Mouse (Mus musculus): ENCODE measurements around the gene Dpf3. TPM values are rescaled to one million over a fixed set of nuclear protein-coding genes. Genes with fewer than 3 reads are reported as not detected.

Gene Dpf3
- total RNA-seq (2021), result 10 to 100 TPM; 17.3 to 18.1 TPM

DNA sequence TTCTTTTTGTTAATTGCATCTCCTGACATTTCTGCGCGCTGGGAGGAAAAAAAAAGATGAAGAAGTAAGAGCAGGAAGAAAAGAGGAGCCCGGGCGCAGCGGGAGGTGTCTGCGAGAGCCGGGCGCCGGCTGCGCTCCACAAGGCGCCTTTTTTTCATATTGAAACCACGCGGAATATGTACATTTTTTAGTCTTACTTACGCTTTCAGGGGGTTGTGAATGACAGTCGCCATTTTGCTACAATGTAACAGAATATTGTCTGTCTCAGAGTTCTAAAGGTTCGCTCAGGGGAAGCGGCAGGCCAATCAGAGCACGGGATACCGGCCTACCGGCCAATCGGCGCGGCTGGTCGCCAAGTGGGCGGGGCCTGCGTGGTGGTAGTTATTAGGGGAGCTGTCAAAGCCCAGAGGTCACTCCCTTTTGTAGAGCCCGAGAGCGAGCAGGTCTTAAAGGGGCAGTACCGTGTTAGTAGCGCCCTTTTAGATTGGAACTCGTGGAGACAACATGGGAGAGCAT lies at the start of gene Dpf3:
Gene Dpf3, minus strand, starts transcription at position 241 of the 516 bp plus-strand sequence.
- intact Hi-C loops (cut with DNase I), result loop anchor here (2.0 to 5.0 kb wide), 3 partner anchors 75 to 160 kb away; no protein-coding TSS in a partner anchor
- DNase-seq, result peak; percentile 99

DNA sequence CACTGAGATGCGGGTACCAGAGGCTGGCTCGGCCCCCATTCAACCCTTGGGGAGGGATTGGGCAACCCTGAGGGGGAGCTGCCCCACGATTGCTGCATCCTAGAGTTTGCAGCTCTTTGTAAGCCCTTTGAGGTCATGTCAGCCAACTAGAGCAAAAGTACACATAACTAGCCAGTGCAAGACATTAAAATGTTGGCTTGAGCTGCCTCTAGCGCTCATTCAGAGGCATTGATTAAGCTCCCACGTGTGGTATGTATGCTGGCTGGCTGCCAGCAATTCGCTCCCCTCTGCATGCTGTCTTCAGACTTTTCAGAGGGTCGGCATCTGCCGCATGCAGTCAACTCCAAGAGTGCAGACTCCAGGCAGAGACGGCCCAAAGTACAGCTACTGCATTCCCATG lies 48.5 kb upstream of the Dpf3 start:
- intact Hi-C loops (cut with DNase I), result no loop called here
- DNase-seq, result no peak

DNA sequence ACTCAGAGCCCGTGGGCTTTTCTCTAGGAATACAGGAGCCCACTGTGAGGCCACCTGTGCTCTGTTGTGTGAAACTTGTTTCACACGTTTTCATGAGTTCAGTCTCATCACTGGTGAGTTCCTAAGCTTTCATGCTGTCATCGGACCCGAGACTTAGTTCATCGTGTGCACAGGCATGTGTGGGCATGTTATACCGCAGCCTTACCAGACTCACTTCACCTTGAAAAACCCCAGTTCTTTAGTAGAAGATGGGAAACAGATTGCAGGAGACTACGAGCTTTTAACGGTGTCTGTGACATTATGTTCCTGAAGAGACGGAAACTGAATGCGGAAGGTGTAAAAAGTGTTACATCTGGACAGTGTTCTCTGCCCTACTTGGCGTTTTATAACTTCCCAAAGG lies 47.9 kb upstream of the Dpf3 start:
- intact Hi-C loops (cut with DNase I), result no loop called here
- no peak for DNase-seq

DNA sequence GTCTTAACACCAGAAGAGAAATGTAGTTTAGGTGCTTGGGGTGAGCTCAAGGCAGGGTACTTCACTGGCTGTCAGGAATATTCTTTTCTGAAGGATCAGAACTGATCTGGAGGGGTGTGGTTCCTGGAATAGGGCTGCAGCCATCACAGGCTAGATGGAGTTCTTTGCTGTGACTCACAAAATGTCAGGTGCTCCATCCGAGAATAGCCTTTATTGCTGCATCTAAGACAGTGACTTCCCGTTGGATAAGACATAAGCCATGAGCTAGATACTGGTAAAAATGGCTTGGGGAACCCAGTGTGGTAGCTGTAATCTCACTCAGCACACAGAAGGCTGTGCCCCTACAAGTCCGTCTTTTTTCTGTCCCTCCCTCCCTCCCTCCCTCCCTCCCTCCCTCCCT lies 46.7 kb upstream of the Dpf3 start:
- DNase-seq, result no peak
- intact Hi-C loops (cut with DNase I), result no loop called here

DNA sequence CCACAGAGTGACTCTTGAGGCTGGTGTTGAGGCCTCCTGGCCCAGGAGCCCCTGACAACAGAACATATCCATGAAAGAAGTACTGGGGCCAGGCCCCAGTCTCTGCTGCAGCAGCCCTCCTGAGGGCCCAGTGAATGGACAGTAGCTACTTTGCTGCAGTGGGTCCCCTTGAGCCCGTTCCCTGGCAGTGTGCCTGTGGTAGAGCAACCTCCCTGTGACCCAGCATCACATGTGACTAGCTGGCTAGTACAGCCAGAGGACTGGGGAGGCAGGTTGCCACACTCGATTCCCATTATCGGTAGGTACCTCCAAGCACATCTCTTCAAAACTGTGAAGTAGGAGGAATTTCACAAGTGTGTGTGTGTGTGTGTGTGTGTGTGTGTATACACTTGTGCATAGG lies 45.5 kb upstream of the Dpf3 start:
- intact Hi-C loops (cut with DNase I), result no loop called here
- DNase-seq, result peak; percentile 48 to 51

DNA sequence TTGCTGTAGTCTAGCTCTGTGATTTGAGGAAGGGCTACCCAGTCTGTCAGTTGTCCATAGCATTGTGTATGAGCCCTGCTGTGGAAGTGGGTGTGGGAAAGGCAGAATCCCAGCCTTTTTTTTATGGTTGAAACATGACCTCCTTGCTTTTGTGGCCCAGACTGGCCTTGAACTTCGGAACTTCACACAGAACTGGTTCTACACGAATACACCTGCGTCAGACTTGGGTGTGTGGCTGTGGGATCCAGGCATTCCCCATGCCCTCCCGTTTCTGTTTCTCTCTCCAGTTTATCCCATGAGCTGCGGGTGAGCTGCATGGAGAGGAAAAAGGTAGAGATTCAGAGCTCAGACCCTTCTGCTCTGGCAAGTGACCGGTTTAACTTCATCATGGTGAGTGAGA lies 44.5 kb upstream of the Dpf3 start:
- intact Hi-C loops (cut with DNase I), result no loop called here
- no peak for DNase-seq

DNA sequence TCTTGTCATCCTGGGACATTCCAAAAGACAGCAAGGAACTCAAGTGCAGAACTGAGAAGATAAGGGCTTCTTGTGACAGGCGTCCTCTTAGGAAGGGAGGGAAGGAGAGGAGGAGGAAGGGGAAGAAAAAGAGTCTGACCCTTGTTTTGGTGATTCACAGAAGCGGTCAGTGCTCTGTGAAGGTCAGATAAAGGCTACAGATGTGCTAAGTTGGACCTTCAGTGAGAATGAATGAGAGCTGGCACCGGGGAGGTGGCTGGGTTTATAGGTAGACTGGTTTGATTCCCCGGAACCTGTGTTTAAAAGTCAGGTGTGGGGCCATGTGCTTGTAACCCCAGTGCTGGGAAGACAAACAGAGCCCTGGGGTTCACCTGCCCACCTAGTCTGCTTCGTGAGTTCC lies 41.1 kb upstream of the Dpf3 start:
- intact Hi-C loops (cut with DNase I), result no loop called here
- no peak for DNase-seq

DNA sequence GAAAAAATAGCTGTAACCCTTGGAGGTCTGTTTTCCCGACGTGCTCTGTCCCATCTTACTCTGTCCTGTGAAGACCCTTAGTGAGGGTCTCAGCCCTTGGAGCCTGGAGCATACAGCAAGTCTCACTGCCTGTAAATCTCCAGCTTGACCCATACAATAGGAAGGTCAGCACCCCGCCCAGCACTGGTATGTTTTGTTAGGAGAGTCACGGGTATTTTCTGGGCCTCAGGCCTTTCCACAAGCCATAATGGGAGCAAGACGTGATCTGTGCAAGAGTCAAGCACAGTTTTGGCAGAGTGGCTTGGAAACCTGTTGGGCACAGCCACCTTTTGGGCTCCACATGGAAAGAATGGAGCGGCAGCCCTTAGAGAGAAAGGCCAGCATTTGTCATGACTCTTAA lies 40.3 kb upstream of the Dpf3 start:
- intact Hi-C loops (cut with DNase I), result no loop called here
- DNase-seq, result no peak

DNA sequence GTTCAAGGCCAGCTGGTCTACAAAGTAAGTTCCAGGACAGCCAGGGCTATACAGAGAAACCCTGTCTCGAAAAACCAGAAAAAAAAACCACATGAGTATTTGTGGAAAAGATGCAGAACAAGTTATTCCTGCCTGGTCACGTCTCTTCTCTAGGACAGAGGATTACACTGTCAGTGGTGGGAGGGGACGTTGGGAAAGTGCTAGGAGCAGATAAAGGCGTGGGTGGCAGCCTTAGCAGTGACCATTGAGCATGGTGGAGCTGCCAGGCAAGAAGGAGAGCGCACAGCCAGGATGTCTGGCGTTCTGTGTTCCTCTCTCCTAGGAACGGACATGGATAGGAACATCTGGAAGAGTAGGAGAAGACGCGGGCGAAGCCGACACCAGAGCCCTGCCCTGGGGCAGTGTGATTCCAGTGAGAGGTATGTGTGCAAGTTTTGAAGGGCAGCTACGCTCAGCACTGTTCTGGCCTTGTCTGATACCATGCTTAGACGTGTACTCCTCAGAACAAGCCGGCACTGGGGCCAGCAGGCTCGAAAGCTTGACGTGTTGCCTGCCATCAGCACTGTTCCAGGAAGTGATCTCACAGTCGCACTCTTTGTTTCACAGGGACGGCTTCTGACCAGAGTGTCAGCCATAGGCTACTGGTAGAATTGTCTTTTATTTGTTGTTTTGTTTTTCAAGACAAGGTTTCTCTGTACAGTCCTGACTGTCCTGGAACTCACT lies 38.5 kb upstream of the Dpf3 start:
- intact Hi-C loops (cut with DNase I), result no loop called here
- DNase-seq, result peak in 1 of 2 experiments; percentile 25

DNA sequence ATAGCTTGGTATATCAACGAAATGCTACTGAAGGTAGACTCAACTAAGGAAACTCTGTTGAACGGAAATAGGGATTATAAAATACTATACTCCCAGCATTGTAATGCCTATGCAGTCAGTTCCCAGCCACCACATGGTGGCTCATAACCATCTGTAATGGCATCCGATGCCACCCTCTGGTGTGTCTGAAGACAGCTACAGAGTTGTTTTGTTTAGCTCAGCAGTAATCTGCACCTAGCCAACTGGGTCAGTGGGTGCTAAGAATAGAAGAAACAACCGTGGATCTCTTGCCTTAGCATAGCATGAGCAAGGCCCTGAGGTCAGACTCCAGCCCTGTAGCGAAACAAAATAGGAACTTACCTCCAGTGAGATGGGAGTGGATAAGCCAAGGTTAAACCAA lies 36.8 kb upstream of the Dpf3 start:
- peak; percentile 24 to 38 for DNase-seq
- intact Hi-C loops (cut with DNase I), result no loop called here

DNA sequence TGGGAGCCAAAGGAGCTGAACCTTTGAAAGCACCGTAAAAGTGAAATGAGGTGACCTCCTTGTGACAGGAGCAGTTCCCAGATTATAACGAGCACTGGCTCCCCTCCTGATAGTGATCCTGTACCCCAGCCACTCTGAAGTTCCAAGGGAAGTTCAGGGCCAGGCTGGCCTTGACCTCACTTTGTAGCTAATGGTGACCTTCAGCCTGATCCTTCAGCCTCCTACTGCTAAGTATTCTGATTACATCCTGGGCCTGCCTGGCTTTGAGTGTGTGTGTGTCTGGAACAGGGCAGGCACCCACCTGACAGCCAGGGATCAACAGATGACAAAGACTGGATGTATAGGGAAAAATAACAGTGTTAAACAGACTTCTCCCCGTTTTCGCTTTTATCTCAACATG lies 36.4 kb upstream of the Dpf3 start:
- DNase-seq, result no peak
- intact Hi-C loops (cut with DNase I), result no loop called here

DNA sequence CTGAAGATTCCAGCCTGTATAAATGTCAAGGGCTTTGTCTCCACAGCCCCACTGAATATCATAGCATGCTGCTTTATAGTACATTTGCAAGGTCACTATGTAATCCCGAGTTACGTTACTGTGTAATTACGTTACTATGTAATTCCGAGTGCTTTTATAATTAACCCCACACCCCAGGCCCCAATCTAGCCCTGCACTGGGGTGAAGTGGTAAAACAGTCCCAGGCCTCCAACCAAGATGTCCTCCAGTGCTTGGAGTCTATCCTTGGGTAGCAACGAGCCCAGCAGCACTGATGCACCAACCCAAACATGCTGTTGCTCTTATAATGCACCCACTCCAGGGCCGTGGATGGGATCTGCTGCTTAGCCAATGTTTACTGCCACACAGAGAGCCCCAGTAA lies 35.5 kb upstream of the Dpf3 start:
- intact Hi-C loops (cut with DNase I), result no loop called here
- no peak for DNase-seq

DNA sequence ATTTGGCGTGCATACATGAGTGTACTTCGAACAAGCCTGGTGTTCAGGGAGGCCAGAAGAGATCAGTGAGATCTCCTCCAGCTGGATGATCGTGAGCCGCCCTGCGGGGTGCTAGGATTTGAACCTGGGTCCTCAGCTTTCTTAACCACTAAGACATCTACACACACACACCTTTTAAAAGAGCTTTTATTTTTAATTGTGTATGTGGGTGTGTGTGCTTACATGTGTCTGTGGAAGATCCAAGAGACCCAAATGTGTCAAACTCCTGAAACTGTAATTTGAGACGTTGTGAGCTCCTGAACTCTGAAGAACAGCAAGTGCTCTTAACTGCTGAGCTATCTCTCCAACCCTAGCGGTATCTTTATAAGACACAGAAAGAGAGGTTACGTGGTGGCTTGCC lies 33.6 kb upstream of the Dpf3 start:
- DNase-seq, result no peak
- intact Hi-C loops (cut with DNase I), result no loop called here

DNA sequence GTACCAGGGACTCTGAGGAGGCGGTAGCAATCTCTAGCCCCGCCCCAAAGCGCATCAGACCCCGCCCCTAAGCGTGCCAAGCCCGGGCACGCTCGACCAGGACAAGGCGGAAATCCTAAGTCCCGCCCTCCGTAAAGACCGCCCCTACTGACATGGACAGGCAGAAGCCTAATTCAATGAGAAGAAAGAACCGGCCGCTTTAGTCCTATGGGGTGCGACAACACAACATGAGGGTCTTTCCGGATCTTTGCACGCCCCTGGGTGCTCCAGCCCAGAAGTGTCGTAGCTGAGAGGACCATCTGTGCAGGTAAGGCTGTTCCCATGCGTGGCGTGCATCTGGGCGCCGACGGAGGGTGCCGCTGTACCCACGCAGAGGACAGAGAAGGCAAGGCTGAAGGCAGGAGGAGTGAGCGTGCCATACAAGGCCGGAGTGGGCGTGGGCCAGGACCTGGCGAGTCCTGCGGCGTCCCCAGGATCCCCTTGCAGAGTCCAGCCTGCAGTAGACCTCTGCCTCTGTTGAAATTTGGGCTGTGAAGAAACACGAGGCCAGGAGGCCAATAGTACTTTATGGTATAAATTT lies 32.9 kb upstream of the Dpf3 start, which contains the start of gene Dcaf4:
Gene Dcaf4, plus strand, starts transcription at position 156 of the 580 bp plus-strand sequence.
- intact Hi-C loops (cut with DNase I), result no loop called here
- DNase-seq, result peak; percentile 98 to 99

DNA sequence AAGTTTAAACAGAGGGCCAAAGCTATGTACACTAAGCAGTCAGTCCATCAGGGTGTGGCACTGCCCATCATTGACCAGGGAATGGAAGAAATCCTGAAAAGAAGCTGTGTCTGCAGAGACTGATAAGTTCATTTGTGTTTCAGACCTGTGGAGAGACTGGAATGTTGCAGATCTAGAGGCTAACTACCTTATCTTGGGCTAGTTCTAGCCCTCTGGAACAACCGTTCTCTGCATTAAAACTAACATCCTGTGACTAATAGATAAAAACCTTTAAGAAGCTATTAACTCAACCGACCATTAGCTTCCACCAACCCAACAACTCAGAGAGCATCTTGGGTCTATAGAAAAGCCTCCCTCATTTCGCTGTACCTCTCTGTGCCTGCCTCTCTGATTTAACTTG lies 30.1 kb upstream of the Dpf3 start:
- intact Hi-C loops (cut with DNase I), result no loop called here
- no peak for DNase-seq

DNA sequence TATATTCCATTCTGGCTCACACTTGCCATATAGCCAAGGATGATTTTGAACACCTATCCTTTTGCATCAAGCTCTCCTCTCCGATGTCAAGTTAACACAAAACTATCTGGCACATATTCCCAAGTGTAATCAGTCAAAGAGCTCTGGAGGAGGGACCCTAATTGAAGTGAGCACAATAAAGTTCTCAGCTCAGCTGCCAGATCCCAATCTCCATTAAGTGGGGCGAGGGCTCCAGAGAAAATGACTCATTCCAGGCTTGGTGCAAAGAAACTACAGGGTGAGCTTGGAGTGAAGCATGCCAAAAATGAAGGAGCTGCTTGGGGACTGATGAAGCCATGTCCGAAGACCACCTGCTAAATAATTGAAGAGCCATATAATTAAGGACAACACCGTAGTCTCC lies 26.7 kb upstream of the Dpf3 start:
- intact Hi-C loops (cut with DNase I), result no loop called here
- DNase-seq, result no peak

DNA sequence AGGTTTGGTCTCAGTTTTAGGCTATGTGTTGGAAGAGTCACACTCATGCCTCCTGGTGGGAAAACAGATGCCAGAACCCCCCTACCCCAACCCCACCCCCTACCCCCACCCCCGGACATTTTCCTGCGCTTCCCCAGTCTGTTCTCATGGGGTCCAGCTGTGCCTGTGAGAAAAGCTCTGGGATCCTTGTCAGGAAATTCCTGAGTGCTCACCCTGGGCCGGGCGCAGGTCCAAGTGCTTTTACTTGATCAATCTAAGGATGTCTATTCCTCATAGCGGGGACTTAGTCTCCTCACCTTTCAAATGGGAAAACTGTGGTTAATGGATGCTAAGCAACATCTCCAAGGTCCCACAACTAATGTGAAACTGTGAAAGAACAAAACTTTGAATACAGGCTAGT lies 25.7 kb upstream of the Dpf3 start:
- intact Hi-C loops (cut with DNase I), result no loop called here
- DNase-seq, result peak; percentile 30 to 58

DNA sequence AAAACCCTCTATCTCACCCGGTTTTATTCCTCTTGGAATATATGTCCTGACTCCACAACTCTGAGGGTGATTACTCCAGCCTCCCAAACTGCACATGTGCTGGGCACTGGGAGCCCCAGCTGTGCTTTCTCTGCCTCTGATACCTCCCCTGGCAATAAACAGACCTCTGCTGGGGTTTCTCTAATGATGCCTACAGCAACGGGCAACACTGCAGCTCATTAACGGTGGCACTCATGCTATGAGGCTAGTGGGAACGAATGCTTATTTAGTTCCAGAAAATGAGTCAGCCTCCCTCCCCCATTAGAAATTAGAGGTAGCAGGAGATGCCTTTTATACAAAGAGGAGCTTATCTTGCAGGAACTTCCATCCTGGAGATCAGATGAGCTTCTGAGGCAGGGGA lies 25.3 kb upstream of the Dpf3 start:
- DNase-seq, result no peak
- intact Hi-C loops (cut with DNase I), result no loop called here

DNA sequence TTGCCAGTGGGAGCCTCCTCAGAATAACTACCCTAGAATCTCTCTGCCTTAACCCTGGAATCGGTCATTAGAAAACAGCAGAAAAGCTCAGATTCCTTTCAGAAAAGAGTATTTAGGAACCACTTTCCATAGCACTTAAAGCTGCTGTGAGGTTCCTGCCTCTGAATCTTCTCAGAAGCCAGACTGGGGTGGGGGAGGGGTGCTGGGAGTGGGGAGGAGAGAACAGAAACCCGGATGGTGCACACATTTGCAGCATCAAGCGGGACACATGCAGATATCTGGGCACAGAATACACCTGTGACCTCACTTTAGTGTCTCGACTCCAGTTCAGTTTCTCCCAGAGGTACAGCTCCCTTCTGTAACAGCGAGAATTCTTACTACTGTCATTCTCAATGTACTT lies 23.1 kb upstream of the Dpf3 start:
- intact Hi-C loops (cut with DNase I), result no loop called here
- no peak for DNase-seq

DNA sequence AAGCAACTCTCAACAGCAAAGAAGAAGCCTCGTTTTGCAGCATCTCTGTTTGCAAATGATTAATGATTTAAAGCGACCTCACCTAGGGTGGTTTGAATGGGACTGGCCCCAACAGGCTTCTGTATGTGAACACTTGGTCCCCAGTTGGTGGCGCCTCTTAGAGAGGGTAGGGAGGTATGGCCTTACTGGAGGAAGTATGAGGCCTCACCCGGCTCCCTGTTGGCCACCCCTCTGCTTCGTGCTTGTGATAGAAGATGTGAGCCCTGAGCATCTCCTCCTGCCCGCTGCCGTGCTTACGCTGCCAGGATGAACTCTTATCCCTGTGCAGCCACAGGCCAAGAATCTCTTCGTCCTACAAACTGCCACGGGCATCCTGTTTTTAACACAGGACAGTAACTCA lies 19.0 kb upstream of the Dpf3 start:
- DNase-seq, result no peak
- intact Hi-C loops (cut with DNase I), result no loop called here

DNA sequence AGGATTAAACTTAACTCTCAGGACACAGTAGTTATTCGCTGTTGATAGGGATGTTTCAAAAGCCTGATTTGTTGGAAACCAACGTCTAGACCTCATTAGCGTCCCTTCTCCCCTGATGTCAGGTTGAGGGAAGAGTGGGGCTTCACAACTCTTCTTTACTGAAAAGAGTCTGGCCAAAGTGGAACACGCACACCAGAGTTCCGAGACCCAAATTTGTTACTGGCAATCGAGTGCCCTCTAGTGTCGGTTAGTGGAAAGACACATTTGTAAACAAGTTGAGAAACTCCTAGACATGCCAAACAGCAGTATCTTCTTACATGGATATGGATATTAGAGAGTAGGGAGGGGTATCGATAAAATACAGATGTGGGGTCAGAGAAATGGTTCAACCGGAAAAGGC lies 14.7 kb upstream of the Dpf3 start:
- intact Hi-C loops (cut with DNase I), result loop anchor here (1.0 to 5.0 kb wide), 3 partner anchors 290 to 429 kb away; no protein-coding TSS in a partner anchor
- peak; percentile 77 to 87 for DNase-seq

DNA sequence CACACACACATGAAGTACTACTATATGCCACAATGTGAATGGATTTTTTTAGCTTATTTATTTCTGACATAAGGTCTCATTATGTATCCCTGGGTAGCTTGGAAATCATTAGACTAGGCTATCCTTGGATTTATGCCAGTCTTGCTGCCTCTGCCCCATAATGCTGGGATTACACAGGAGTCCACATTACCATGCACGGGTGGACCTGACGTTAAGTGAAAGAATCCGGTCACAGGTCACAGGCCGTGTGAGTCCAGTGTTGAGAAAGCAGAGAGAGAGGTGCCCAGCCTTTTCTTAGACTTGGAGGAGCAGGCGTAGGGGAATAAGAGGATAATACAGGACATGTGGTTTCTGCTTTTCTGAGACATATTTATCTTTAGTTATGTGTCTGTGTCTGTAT lies 11.7 kb upstream of the Dpf3 start:
- intact Hi-C loops (cut with DNase I), result no loop called here

More for the DNA sequence above, 11.7 kb upstream of the Dpf3 start:
- DNase-seq, result no peak

Data from heart, postnatal 10 days (tissue).